Mouse (Mus musculus) heart, postnatal 0 days (tissue): Measurements from ENCODE around the gene Rpl36a. TPM values are rescaled to one million over a fixed set of nuclear protein-coding genes. Genes with fewer than 3 reads are reported as not detected.
"Not testable (repeated sequence)": the region's sequence is repeated elsewhere in the genome, so short reads cannot be mapped to it uniquely, and the experiment has no call there.

Experiments
- ATAC-seq: fragments of 200-750 bp; cut with Nextera tagmentation; 2 replicates; pipeline ENCODE4 v1.8.0; 2017; ENCODE audit warnings: low read depth, moderate number of reproducible peaks, moderate library complexity; ENCODE audit not compliant: insufficient read depth
- DNase-seq: peaks from one replicate; pipeline ENCODE4 v3.0.0-alpha.2; 2016; ENCODE audit warnings: low spot score
- H3K27ac ChIP-seq: fragments of 300-500 bp; sonication (generic); 2 replicates; pipeline ENCODE4 v1.5.1; 2014; ENCODE audit warnings: low read depth, mild to moderate bottlenecking
- H3K27me3 ChIP-seq: fragments of 300-500 bp; sonication (generic); 2 replicates; pipeline ENCODE4 v1.6.1; 2014; ENCODE audit warnings: low read length, mixed read lengths; ENCODE audit not compliant: control insufficient read depth, insufficient read depth
- H3K36me3 ChIP-seq: fragments of 300-500 bp; sonication (generic); replicated peaks from 2 replicates; pipeline ENCODE4 v1.6.1; 2014; ENCODE audit warnings: low read length, mixed read lengths; ENCODE audit not compliant: control insufficient read depth, insufficient read depth
- H3K4me1 ChIP-seq: fragments of 300-500 bp; sonication (generic); 2 replicates; pipeline ENCODE4 v1.6.1; 2014; ENCODE audit warnings: antibody characterized with exemption; ENCODE audit not compliant: control insufficient read depth, insufficient read depth
- H3K4me2 ChIP-seq: fragments of 300-500 bp; sonication (generic); 2 replicates; pipeline ENCODE4 v1.6.1; 2014; ENCODE audit warnings: low read depth, mild to moderate bottlenecking, low read length, moderate library complexity
- H3K4me3 ChIP-seq: fragments of 300-500 bp; sonication (generic); 2 replicates; pipeline ENCODE4 v1.5.1; 2014; ENCODE audit warnings: low read depth, low read length
- H3K9ac ChIP-seq: fragments of 300-500 bp; sonication (generic); replicated peaks from 2 replicates; pipeline ENCODE4 v1.6.1; 2014; ENCODE audit warnings: low read depth, low read length, mixed read lengths
- H3K9me3 ChIP-seq: fragments of 300-500 bp; sonication (generic); replicated peaks from 2 replicates; pipeline ENCODE4 v1.6.1; 2016; ENCODE audit warnings: low read length; ENCODE audit not compliant: control insufficient read depth
- CTCF ChIP-seq: IDR thresholded peaks from 2 replicates; pipeline ENCODE4 v1.5.1; 2016; ENCODE audit warnings: antibody characterized with exemption, control low read depth, low read depth
- EP300 ChIP-seq: IDR thresholded peaks from 2 replicates; pipeline ENCODE4 v1.6.1; 2016; ENCODE audit warnings: antibody characterized with exemption, low read depth
- WGBS: fragments of 180-500 bp; shearing (Covaris S2); extraction: QIAGEN DNeasy Blood & Tissue Kit; methylation state at CpG from one replicate; pipeline ENCODE4 v1.1.7; 2014; 5-methylcytosine and 5-hydroxymethylcytosine counted together
- polyA plus RNA-seq: library from polyadenylated mRNA; unstranded; fragments of >200 nt; fragmentation: Nextera tagmentation; extraction: Ambion mirVana; gene quantifications from 2 replicates; pipeline ENCODE4 v1.2.1, GENCODE M21; 2015
- total RNA-seq: library from RNA; depleted of rRNA; stranded (reverse); fragments of >200 nt; gene quantifications from 2 replicates; pipeline ENCODE4 v1.2.3, GENCODE M21; 2014; ENCODE audit warnings: low replicate concordance; rRNA removed

Rpl36a gene
- total RNA-seq, result 341 and 419 TPM in 2 replicates
- polyA plus RNA-seq, result 246 and 247 TPM in 2 replicates

DNA sequence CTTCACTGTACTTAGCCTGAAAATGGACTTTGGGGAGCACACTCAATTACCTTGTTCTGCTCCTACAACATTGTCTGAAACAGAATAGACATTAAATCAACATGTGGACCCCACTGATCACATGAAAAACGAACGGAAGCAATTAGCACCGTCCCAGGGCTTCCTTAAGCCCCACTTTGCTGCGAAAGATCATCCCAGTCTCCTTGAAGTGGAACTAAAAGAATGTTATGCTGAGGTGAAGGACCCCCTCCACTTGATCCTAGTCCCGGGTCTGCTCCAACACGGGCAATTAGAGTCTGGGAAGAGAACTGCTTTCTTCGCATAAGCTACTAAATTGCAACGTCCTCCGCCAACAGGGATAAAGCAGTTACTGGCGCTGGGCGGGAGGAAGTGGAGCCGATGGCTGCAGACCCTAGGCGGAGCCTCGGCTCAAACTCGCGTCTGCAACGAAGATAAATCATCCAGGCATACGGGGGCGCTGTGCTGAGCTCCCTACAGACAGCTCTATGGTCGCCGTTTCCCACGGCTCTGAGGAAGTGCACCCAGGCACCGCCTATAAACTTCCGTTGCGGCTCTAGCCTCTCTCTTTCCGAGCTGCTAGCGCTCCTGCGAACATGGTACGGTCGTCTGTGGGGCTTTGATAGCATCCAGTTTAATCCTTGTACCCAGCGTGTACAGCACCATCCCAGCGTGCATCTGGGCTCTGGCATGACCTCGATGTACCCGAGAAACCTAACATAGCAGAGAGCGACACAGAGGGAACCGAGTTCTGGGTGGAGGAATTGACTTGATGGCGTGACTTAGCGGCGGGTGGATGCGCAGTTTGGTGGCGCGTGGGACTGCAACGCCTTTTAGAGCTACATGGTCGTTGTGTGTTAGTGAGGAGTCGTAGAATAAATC lies at the start of gene Rpl36a:
Gene Rpl36a (plus strand): TSS at position 552 of the 900 bp plus-strand sequence.
- 0 out of 2 replicates have a peak, but pooled peaks have one; percentile 68 for TF ChIP-seq EP300
- peak; percentile 68 for TF ChIP-seq CTCF
- H3K27me3 ChIP-seq, result no peaks in the 10 kb centered on the region
- H3K4me3 ChIP-seq, result peak within 1 kb of the TSS; percentile 45
- no peaks in the 10 kb centered on the region for H3K9me3 ChIP-seq
- ATAC-seq (peak; percentile 98), DNase-seq (peak; percentile 86)
- H3K4me2 ChIP-seq, result peak within 1 kb of the TSS; percentile 66
- H3K4me1 ChIP-seq, result no peaks in the 10 kb centered on the region
- WGBS, result 16% methylated on average over 45 of the region's 45 CpGs
- H3K27ac ChIP-seq, result peak within 1 kb of the TSS; percentile 83
- H3K36me3 ChIP-seq, result no peaks in the 10 kb centered on the region
- H3K9ac ChIP-seq, result peak within 1 kb of the TSS; percentile 73

DNA sequence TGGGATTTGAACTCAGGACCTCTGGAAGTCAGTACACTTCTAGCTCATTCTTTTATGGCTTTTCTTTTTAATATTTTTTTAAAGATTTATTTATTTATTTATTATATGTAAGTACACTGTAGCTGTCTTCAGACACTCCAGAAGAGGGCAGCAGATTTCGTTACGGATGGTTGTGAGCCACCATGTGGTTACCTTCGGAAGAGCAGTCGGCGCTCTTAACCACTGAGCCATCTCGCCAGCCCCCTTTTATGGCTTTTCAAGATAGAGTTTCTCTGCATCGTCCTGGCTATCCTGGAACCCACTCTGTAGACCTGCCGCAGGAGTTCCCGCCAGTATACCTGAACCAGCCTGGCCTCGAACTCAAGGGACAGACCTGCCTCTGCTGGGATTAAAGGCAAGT lies 45.7 kb upstream of the Rpl36a start:
- not testable (repeated sequence) for H3K27me3 ChIP-seq, H3K4me3 ChIP-seq, H3K9ac ChIP-seq, H3K4me1 ChIP-seq, H3K27ac ChIP-seq, ATAC-seq, H3K9me3 ChIP-seq, H3K36me3 ChIP-seq
- peak; percentile 9 for DNase-seq
- TF ChIP-seq CTCF, result peak; percentile 9; the same call in 1 of the 2 replicates
- peak overlapping the region; percentile 69; the same call in 1 of the 2 replicates for H3K4me2 ChIP-seq
- WGBS, result 84% methylated on average over 10 of the region's 10 CpGs

DNA sequence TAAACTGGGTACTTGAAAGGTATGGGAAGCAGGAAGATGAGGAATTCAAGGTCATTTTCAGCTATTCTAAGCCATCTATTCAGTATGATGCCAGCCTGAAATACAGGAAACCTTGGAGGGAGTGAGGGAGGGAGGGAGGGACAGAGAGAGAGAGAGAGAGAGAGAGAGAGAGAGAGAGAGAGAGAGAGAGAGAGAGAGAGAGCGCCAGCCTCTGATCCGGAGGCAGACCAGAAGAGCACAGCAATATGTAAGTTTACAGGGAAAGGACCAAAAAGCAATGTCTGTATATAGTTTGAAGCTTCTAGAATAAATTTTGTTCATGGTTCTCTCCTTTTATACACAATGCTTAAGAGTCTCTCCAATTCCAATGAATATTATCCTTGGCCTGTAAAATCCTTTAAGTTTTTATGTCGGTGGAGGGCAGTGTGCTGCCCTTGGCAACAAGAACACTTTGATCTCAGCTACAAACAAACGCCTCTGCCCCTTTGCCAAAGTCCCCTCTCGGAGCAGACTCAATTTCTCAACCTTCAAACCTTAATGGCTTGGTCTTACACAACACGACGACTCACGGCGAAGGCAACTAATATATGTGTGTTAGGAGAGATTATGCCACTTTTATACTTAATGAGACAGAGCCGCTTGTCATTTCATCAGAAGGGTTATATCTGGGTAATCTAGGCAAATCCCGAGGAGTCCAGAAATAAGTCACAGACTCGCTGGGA lies 44.9 kb upstream of the Rpl36a start:
- TF ChIP-seq EP300 (no peak), CTCF (no peak)
- H3K36me3 ChIP-seq, result no peaks in the 10 kb centered on the region
- peak overlapping the region; percentile 64 for H3K9ac ChIP-seq
- no peaks in the 10 kb centered on the region for H3K27me3 ChIP-seq
- no peaks in the 10 kb centered on the region for H3K4me1 ChIP-seq
- H3K9me3 ChIP-seq, result no peaks in the 10 kb centered on the region
- peak overlapping the region; percentile 83 for H3K27ac ChIP-seq
- DNase-seq (peak; percentile 23), ATAC-seq (no peak)
- 23% methylated on average over 12 of the region's 12 CpGs for WGBS
- H3K4me3 ChIP-seq, result peak overlapping the region; percentile 61
- peak overlapping the region; percentile 69 for H3K4me2 ChIP-seq

DNA sequence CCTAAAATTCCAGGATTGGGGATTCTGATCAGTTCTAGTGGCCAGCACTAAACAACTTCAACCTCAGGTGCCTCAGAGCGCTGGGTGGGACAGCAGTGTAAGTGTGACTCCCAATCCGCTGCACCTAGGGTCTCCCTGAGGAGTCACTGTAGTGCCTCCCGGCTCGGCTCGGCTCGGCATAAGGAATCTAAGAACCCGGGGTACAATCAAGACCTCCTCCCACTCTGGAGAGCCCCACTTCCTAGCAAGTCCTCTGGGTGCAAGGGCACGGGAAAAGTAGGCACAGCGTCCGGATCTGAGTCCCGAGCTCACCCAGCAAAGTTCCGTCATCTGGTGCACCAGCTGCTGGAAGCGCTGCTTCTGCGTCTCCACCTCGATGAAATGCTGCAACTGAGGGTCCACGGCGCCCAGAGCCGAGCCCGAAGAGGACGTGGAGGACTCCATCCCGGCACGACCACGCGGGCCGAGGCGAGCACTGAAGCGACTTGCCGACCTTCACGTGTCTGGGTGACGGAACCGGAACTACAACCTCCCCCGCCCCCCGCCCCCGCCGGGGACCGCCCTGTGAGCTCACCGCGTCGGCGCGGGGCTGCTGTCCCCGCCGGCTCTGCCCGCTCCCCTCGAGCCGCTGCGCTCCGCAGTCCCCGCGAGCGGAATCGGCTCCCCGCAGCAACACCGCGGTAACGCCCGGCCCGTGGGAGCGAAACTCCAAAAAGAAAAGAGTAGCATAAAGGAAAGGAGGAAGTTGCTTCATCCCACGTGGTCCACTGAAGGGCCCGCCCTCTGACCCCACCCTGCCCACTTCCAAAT lies 44.1 kb upstream of the Rpl36a start, which contains the start of gene Timm8a1:
Gene Timm8a1 (minus strand): TSS at position 721 of the 810 bp plus-strand sequence.
- no peaks in the 10 kb centered on the region for H3K9me3 ChIP-seq
- DNase-seq (peak; percentile 56), ATAC-seq (peak; percentile 95)
- H3K4me2 ChIP-seq, result peak within 1 kb of the TSS; percentile 69
- WGBS, result 22% methylated on average over 24 of the region's 61 CpGs
- H3K27ac ChIP-seq, result peak within 1 kb of the TSS; percentile 83
- no peaks in the 10 kb centered on the region for H3K4me1 ChIP-seq
- TF ChIP-seq EP300 (no peak), CTCF (no peak)
- peak within 1 kb of the TSS; percentile 64 for H3K9ac ChIP-seq
- peak within 1 kb of the TSS; percentile 61 for H3K4me3 ChIP-seq
- H3K27me3 ChIP-seq, result no peaks in the 10 kb centered on the region
- H3K36me3 ChIP-seq, result no peaks in the 10 kb centered on the region

DNA sequence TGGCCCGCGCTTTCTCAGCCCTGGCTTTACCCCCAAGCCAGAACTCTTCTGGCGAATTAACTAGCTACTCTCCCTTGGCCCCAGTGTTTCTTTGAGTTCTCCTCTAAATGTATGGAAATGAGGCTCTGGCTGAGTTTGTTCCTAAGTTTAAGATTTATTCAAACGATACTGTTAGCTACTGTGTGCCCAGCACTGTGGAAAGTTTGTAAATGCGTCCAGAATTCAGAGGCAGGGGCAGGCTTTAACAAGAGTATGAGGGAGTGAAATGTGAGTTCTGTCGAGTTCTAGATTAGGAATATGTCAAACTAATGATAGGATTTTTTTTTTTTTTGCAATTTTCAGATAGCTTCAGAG lies 43.5 kb upstream of the Rpl36a start:
- H3K27me3 ChIP-seq, result no peaks in the 10 kb centered on the region
- no peaks in the 10 kb centered on the region for H3K9me3 ChIP-seq
- 21% methylated on average over 6 of the region's 6 CpGs for WGBS
- DNase-seq (no peak), ATAC-seq (no peak)
- peak overlapping the region; percentile 83 for H3K27ac ChIP-seq
- no peaks in the 10 kb centered on the region for H3K36me3 ChIP-seq
- H3K4me1 ChIP-seq, result no peaks in the 10 kb centered on the region
- H3K9ac ChIP-seq, result peak overlapping the region; percentile 64
- TF ChIP-seq CTCF, result no peak
- no peak for TF ChIP-seq EP300
- peak overlapping the region; percentile 61 for H3K4me3 ChIP-seq
- peak overlapping the region; percentile 54 for H3K4me2 ChIP-seq
